Comparison of ENCODE assay signal across 20 mouse cellular contexts in genomic region chr11:109699784-109700183, GRCm38 (mm10). TPM values are rescaled to one million over a fixed set of nuclear protein-coding genes. Genes with fewer than 3 reads are reported as not detected.
DNase-seq lines count a peak whose midpoint lies in the region; ATAC-seq and TF ChIP-seq lines count a peak whose summit lies in the region.
"Had no signal": no experiment of that assay in that cellular context is flagged by ENCODE, and none has a peak within 500 bp of the region (broad histone marks: within the 10 kb centered on the region; RNA-seq: fewer than 3 reads in every experiment).

No protein-coding gene starts in this region.

- H3K4me2 ChIP-seq in liver, embryonic 14.5 days (ENCODE audit: low read depth), result no peak overlapping the region
- H3K4me2 ChIP-seq: heart, embryonic 15.5 days; kidney, embryonic 15.5 days; neural tube, embryonic 12.5 days had no signal

- 52% methylated on average over 2 of the region's 2 CpGs for WGBS in liver, embryonic 14.5 days (ENCODE audit: insufficient replicate concordance)

- H3K4me1 ChIP-seq in liver, embryonic 14.5 days (replicated peaks; ENCODE audit: control insufficient read depth in 2 of 2, insufficient read depth in 2 of 2, low read length in 1 of 2), result peaks cover 0 to 17% of the 10 kb centered on the region in 2 experiments; a peak in 2 of 4 replicates
- H3K4me1 ChIP-seq: neural tube, embryonic 12.5 days had no signal

- no peak overlapping the region for H3K9ac ChIP-seq in liver, embryonic 14.5 days (replicated peaks)
- H3K9ac ChIP-seq: forebrain, postnatal 0 days; heart, embryonic 15.5 days; kidney, embryonic 15.5 days; neural tube, embryonic 12.5 days had no signal

- TF ChIP-seq EP300 in liver, embryonic 14.5 days (IDR thresholded peaks at IDR 0.05; ENCODE audit: low read depth), result no peak

- H3K27me3 ChIP-seq in liver, embryonic 14.5 days (ENCODE audit: control insufficient read depth, insufficient read depth, low read length), result no peaks in the 10 kb centered on the region
- H3K27me3 ChIP-seq: heart, embryonic 15.5 days; kidney, embryonic 15.5 days; neural tube, embryonic 12.5 days had no signal

- H3K9me3 ChIP-seq in liver, embryonic 14.5 days (ENCODE audit: control insufficient read depth, low read length), result no peaks in the 10 kb centered on the region; the same call in 1 of the 2 replicates
- H3K9me3 ChIP-seq: heart, embryonic 15.5 days; kidney, embryonic 15.5 days; neural tube, embryonic 12.5 days had no signal

- no peak for DNase-seq in gastrocnemius, adult 2 months
- DNase-seq in gastrocnemius, postnatal 36 days, result no peak
- DNase-seq in liver, embryonic 14.5 days (ENCODE audit: low read depth in 3 of 3, low spot score in 3 of 3), result no peak
- DNase-seq in liver, result no peak
- DNase-seq in 416B (ENCODE audit: low read depth), result peak; percentile 17
- peak; percentile 54 for DNase-seq in R1 (ENCODE audit: low read depth, low spot score)
- DNase-seq in adrenal gland, adult 18-20 months (ENCODE audit: low spot score in 2 of 2), result no peak
- DNase-seq: adrenal gland, postnatal 25 days; cerebellum, adult 2 months; forebrain, postnatal 0 days; heart, adult 11 months; lung, adult 18-20 months; right cerebral cortex, postnatal 14 days had no signal

- H3K36me3 ChIP-seq in liver, embryonic 14.5 days (replicated peaks; ENCODE audit: control insufficient read depth, insufficient read depth, low read depth), result no peaks in the 10 kb centered on the region
- H3K36me3 ChIP-seq: G1E; heart, embryonic 15.5 days; kidney, embryonic 15.5 days; neural tube, embryonic 12.5 days had no signal

- TF ChIP-seq CTCF in gastrocnemius, adult 2 months (IDR thresholded peaks at IDR 0.05), result peak; percentile 31
- peak; percentile 36 for TF ChIP-seq CTCF in liver, embryonic 14.5 days (IDR thresholded peaks at IDR 0.05; ENCODE audit: low read depth)

- H3K27ac ChIP-seq in gastrocnemius, adult 2 months, result no peak overlapping the region
- H3K27ac ChIP-seq in liver, embryonic 14.5 days, result no peak overlapping the region
- H3K27ac ChIP-seq: heart, embryonic 15.5 days; kidney, embryonic 15.5 days; neural tube, embryonic 12.5 days had no signal

- intact Hi-C loops in gastrocnemius, adult 2 months (cut with DNase I), result no loop called here
- intact Hi-C loops in gastrocnemius, postnatal 36 days (cut with DNase I), result no loop called here

- no peak overlapping the region for H3K4me3 ChIP-seq in gastrocnemius, adult 2 months
- no peak overlapping the region for H3K4me3 ChIP-seq in liver, embryonic 14.5 days (ENCODE audit: insufficient read depth in 1 of 2, low read depth in 2 of 2, low read length in 2 of 2)
- H3K4me3 ChIP-seq: heart, embryonic 15.5 days; kidney, embryonic 15.5 days; neural tube, embryonic 12.5 days had no signal

- no peak for ATAC-seq in liver, embryonic 14.5 days (ENCODE audit: insufficient read depth)
- ATAC-seq in megakaryocyte-erythroid progenitor cell, adult 5-6 weeks (replicated peaks; ENCODE audit: low FRiP score, low TSS enrichment, poor library complexity, severe bottlenecking), result no peak
- ATAC-seq: forebrain, postnatal 0 days; inflammation-experienced regulatory T-cells, adult 6 months had no signal

RNA-seq across cellular contexts. Expression of gene Fam20a, which starts 22.3 kb away (rescaled TPM):
- total RNA-seq in gastrocnemius, adult 2 months (2021), result 1 to 10 TPM; 1.2 to 2.7 TPM
- 1 to 10 TPM; 1.6 to 2.5 TPM for total RNA-seq in gastrocnemius, postnatal 36 days (2021)
- polyA plus RNA-seq in liver, embryonic 14.5 days (2012; rRNA removed), result 3.0 and 3.4 TPM in 2 replicates
- 3.8 and 4.1 TPM in 2 replicates for polyA plus RNA-seq in liver, embryonic 14.5 days (2014; fragmentation: Nextera tagmentation; extraction: Ambion mirVana)
- not detected in 2 replicates for total RNA-seq in megakaryocyte-erythroid progenitor cell, adult 5-6 weeks (2014; fragmentation: Nextera tagmentation)
- total RNA-seq in megakaryocyte-erythroid progenitor cell, adult 5-6 weeks (2017), result 0.19 and 0.70 TPM in 2 replicates
- total RNA-seq in adrenal gland, adult 18-20 months (2021), result 1 to 10 TPM; 2.6 to 3.0 TPM
- total RNA-seq: hematopoietic stem cell, adult 5-6 weeks had no signal
- polyA plus RNA-seq: G1E had no signal

RNA-seq across cellular contexts. Expression of gene Prkar1a, which starts 50.6 kb away (rescaled TPM):
- total RNA-seq in gastrocnemius, adult 2 months (2021), result 100 to 1,000 TPM in 1 of 2 experiments, 10 to 100 TPM in 1; 98.9 to 117 TPM
- total RNA-seq in gastrocnemius, postnatal 36 days (2021), result 100 to 1,000 TPM; 115 TPM
- 30.1 and 43.9 TPM in 2 replicates for polyA plus RNA-seq in liver, embryonic 14.5 days (2012; rRNA removed)
- polyA plus RNA-seq in liver, embryonic 14.5 days (2014; fragmentation: Nextera tagmentation; extraction: Ambion mirVana), result 115 and 128 TPM in 2 replicates
- total RNA-seq in megakaryocyte-erythroid progenitor cell, adult 5-6 weeks (2014; fragmentation: Nextera tagmentation), result 93.1 and 106 TPM in 2 replicates
- 72.0 and 76.5 TPM in 2 replicates for total RNA-seq in megakaryocyte-erythroid progenitor cell, adult 5-6 weeks (2017)
- total RNA-seq in adrenal gland, adult 18-20 months (2021), result 100 to 1,000 TPM; 376 to 457 TPM

Comparison
In these comparisons a context has a peak if more than half of its experiments do, and no peak if none do; other contexts are left out.
1. DNase-seq: peak in 416B (single experiment) and R1 (single experiment); none in gastrocnemius, adult 2 months (single experiment), gastrocnemius, postnatal 36 days (0 of 2), liver, embryonic 14.5 days (0 of 3), liver (single experiment) and adrenal gland, adult 18-20 months (0 of 2).